In the genomic region with DNA sequence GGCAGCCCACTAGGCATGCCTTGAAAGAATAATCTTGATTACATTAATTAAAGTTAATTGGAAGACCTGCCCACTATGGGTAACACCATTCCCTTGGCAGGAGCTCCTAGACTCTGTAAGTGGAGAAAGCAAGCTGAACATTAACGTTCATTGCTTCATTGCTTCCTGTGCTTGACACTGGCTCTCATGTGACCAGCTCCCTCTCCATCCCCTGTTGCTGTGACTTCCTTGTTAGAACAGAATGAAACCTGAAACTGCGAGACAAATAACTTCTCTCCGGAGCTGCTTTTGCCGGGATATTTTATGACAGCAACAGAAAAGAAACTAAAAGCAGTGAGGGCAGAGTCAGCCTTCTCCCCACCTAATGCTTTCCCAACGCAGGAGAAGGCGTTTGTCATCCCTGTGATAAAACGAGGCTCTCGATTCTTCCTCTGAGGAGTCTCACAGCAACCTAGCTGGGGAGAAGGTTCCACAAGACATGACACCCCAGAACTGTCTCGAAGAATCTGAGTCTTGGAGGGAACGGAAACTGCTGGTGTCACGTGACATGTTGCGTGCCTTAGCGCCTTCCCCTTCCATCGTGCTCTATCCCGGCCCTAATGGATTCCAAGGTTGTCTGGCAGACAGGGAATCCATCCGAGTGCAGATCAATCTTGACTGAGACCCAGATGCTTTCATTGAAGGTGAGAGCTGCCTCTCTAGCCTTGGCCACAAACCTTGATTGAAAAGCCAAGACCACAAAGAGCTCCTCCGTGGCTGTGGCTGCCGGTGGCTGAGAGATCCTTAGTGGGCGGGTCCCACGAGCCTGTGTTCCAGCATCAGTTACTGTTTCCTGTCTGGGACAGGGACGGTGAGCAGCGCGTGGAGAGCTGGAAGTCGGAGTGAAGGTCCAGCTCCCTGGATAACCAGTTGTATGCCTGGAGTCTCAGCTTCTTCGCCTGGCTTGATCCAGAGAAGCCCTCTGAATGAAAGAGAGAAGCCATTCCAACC, we compare ENCODE assay signal across 12 mouse cellular contexts. TPM values are rescaled to one million over a fixed set of nuclear protein-coding genes. Genes with fewer than 3 reads are reported as not detected.
DNase-seq lines count a peak whose midpoint lies in the region; ATAC-seq and TF ChIP-seq lines count a peak whose summit lies in the region.
"Had no signal": no experiment of that assay in that cellular context is flagged by ENCODE, and none has a peak within 500 bp of the region (broad histone marks: within the 10 kb centered on the region; RNA-seq: fewer than 3 reads in every experiment).

No protein-coding gene starts in this region.

- WGBS in liver, adult 2 months: 85% methylated on average over 25 of the region's 25 CpGs
- 71% methylated on average over 25 of the region's 25 CpGs for WGBS in liver, embryonic 11.5 days
- 75% methylated on average over 25 of the region's 25 CpGs for WGBS in intestine, embryonic 15.5 days

- H3K4me3 ChIP-seq in liver, adult 2 months (ENCODE audit: insufficient read depth, low read depth, low read length): no peak overlapping the region; the same call in 1 of the 2 replicates
- no peak overlapping the region for H3K4me3 ChIP-seq in liver, embryonic 11.5 days (ENCODE audit: low read depth, low read length)
- no peak overlapping the region for H3K4me3 ChIP-seq in intestine, embryonic 15.5 days (replicated peaks)

- no peak for TF ChIP-seq POLR2A in liver, adult 2 months (IDR thresholded peaks at IDR 0.05; ENCODE audit: extremely low read depth, insufficient read depth, low read length)

- no peak for TF ChIP-seq CTCF in liver, adult 2 months (IDR thresholded peaks at IDR 0.05; ENCODE audit: low read depth, low read length)

- no peaks in the 10 kb centered on the region for H3K36me3 ChIP-seq in liver, adult 2 months (ENCODE audit: control insufficient read depth, insufficient read depth, low read length)
- peaks cover 6% of the 10 kb centered on the region; the same call in 1 of the 2 replicates for H3K36me3 ChIP-seq in liver, embryonic 11.5 days (ENCODE audit: control insufficient read depth, insufficient read depth, low read length)
- peaks cover under 1% of the 10 kb centered on the region; the same call in 1 of the 2 replicates for H3K36me3 ChIP-seq in intestine, embryonic 15.5 days

- no peaks in the 10 kb centered on the region for H3K9me3 ChIP-seq in liver, embryonic 11.5 days (ENCODE audit: control insufficient read depth, low read length)
- H3K9me3 ChIP-seq in intestine, embryonic 15.5 days: no peaks in the 10 kb centered on the region

- 0 out of 2 replicates have a peak, but pooled peaks cover 8% of the 10 kb centered on the region for H3K4me1 ChIP-seq in liver, adult 2 months (ENCODE audit: control insufficient read depth, insufficient read depth, low read length)
- H3K4me1 ChIP-seq in liver, embryonic 11.5 days (replicated peaks; ENCODE audit: control insufficient read depth, insufficient read depth, low read length): peaks cover 23% of the 10 kb centered on the region
- peaks cover 18% of the 10 kb centered on the region for H3K4me1 ChIP-seq in intestine, embryonic 15.5 days (replicated peaks)

- H3K79me2 ChIP-seq in liver, adult 2 months (ENCODE audit: control insufficient read depth, insufficient read depth, low read length): no peaks in the 10 kb centered on the region

- no peak for DNase-seq in liver, adult 2 months (ENCODE audit: extremely low read depth, low read depth, low spot score)
- DNase-seq in liver, embryonic 11.5 days (ENCODE audit: low spot score): no peak
- DNase-seq in R1 (ENCODE audit: low read depth, low spot score): peak; percentile 91
- DNase-seq in urinary bladder, postnatal 36 days (ENCODE audit: low spot score in 2 of 2): no peak
- no peak for DNase-seq in cerebellum, postnatal 25 days
- DNase-seq: adrenal gland, postnatal 14 days; cerebellum, adult 9-11 months; kidney, adult 9 months; lung, postnatal 10 days; thymus, adult 18-20 months had no signal

- ATAC-seq in liver, embryonic 11.5 days (replicated peaks; ENCODE audit: low FRiP score): no peak
- ATAC-seq in intestine, embryonic 15.5 days: no peak
- peak; percentile 42 for ATAC-seq in monocyte, adult 5-6 weeks (replicated peaks; ENCODE audit: insufficient number of reproducible peaks, low FRiP score, low TSS enrichment, poor library complexity, severe bottlenecking)

- H3K9ac ChIP-seq in liver, adult 2 months (ENCODE audit: low read depth, low read length): no peak overlapping the region
- no peak overlapping the region for H3K9ac ChIP-seq in liver, embryonic 11.5 days (ENCODE audit: low read depth, low read length)
- H3K9ac ChIP-seq in intestine, embryonic 15.5 days: no peak overlapping the region

- H3K27ac ChIP-seq in liver, adult 2 months (replicated peaks; ENCODE audit: insufficient read depth, low read depth, low read length): peak overlapping the region; percentile 36; the same call in 1 of the 2 replicates
- H3K27ac ChIP-seq in liver, embryonic 11.5 days (ENCODE audit: low read depth, low read length): no peak overlapping the region
- no peak overlapping the region for H3K27ac ChIP-seq in intestine, embryonic 15.5 days

- H3K4me2 ChIP-seq in liver, embryonic 11.5 days: no peak overlapping the region
- H3K4me2 ChIP-seq in intestine, embryonic 15.5 days (replicated peaks): 0 out of 2 replicates have a peak overlapping the region, but pooled peaks have one; percentile 4

- H3K27me3 ChIP-seq in liver, adult 2 months (ENCODE audit: control insufficient read depth, insufficient read depth, low read length): no peaks in the 10 kb centered on the region
- no peaks in the 10 kb centered on the region for H3K27me3 ChIP-seq in liver, embryonic 11.5 days (replicated peaks; ENCODE audit: control insufficient read depth, insufficient read depth, low read length)
- H3K27me3 ChIP-seq in intestine, embryonic 15.5 days (replicated peaks): no peaks in the 10 kb centered on the region

RNA-seq across cellular contexts. Expression of gene Cdt1, which starts 3.2 kb away (rescaled TPM):
- 1.0 and 3.0 TPM in 2 replicates for total RNA-seq in liver, adult 2 months (2014; rRNA removed)
- polyA plus RNA-seq in liver, adult 2 months (2012; rRNA removed): 2.5 and 2.9 TPM in 2 replicates
- polyA plus RNA-seq in liver, embryonic 11.5 days (2014; fragmentation: Nextera tagmentation; extraction: Ambion mirVana): 93.2 and 98.2 TPM in 2 replicates
- polyA plus RNA-seq in intestine, embryonic 15.5 days (2015; fragmentation: Nextera tagmentation; extraction: Ambion mirVana): 40.3 and 41.8 TPM in 2 replicates
- total RNA-seq in monocyte, adult 5-6 weeks (2017): 11.1 to 24.4 TPM (median 12.4 TPM) in 3 replicates

RNA-seq across cellular contexts. Expression of gene Aprt, which starts 12.1 kb away (rescaled TPM):
- total RNA-seq in liver, adult 2 months (2014; rRNA removed): 59.8 and 68.3 TPM in 2 replicates
- 80.5 and 105 TPM in 2 replicates for polyA plus RNA-seq in liver, adult 2 months (2012; rRNA removed)
- polyA plus RNA-seq in liver, embryonic 11.5 days (2014; fragmentation: Nextera tagmentation; extraction: Ambion mirVana): 400 and 425 TPM in 2 replicates
- 545 and 612 TPM in 2 replicates for polyA plus RNA-seq in intestine, embryonic 15.5 days (2015; fragmentation: Nextera tagmentation; extraction: Ambion mirVana)
- 30.5 to 53.3 TPM (median 49.7 TPM) in 3 replicates for total RNA-seq in monocyte, adult 5-6 weeks (2017)

RNA-seq across cellular contexts. Expression of gene Piezo1, which starts 13.5 kb away (rescaled TPM):
- 2.2 and 4.6 TPM in 2 replicates for total RNA-seq in liver, adult 2 months (2014; rRNA removed)
- 8.0 and 11.1 TPM in 2 replicates for polyA plus RNA-seq in liver, adult 2 months (2012; rRNA removed)
- polyA plus RNA-seq in liver, embryonic 11.5 days (2014; fragmentation: Nextera tagmentation; extraction: Ambion mirVana): 29.7 and 45.8 TPM in 2 replicates
- 10.8 and 12.2 TPM in 2 replicates for polyA plus RNA-seq in intestine, embryonic 15.5 days (2015; fragmentation: Nextera tagmentation; extraction: Ambion mirVana)
- 31.7 to 76.2 TPM (median 45.9 TPM) in 3 replicates for total RNA-seq in monocyte, adult 5-6 weeks (2017)

RNA-seq across cellular contexts. Expression of gene Galns, which starts 46.6 kb away (rescaled TPM):
- 4.1 and 4.4 TPM in 2 replicates for total RNA-seq in liver, adult 2 months (2014; rRNA removed)
- polyA plus RNA-seq in liver, adult 2 months (2012; rRNA removed): 4.4 and 6.6 TPM in 2 replicates
- polyA plus RNA-seq in liver, embryonic 11.5 days (2014; fragmentation: Nextera tagmentation; extraction: Ambion mirVana): 6.5 and 6.6 TPM in 2 replicates
- polyA plus RNA-seq in intestine, embryonic 15.5 days (2015; fragmentation: Nextera tagmentation; extraction: Ambion mirVana): 17.1 and 18.8 TPM in 2 replicates
- total RNA-seq in monocyte, adult 5-6 weeks (2017): 9.9 to 15.0 TPM (median 12.4 TPM) in 3 replicates

RNA-seq across cellular contexts. Expression of gene Trappc2l, which starts 46.8 kb away (rescaled TPM):
- total RNA-seq in liver, adult 2 months (2014; rRNA removed): 7.4 and 14.5 TPM in 2 replicates
- 74.7 and 101 TPM in 2 replicates for polyA plus RNA-seq in liver, adult 2 months (2012; rRNA removed)
- 40.3 and 44.6 TPM in 2 replicates for polyA plus RNA-seq in liver, embryonic 11.5 days (2014; fragmentation: Nextera tagmentation; extraction: Ambion mirVana)
- polyA plus RNA-seq in intestine, embryonic 15.5 days (2015; fragmentation: Nextera tagmentation; extraction: Ambion mirVana): 58.0 and 76.0 TPM in 2 replicates
- total RNA-seq in monocyte, adult 5-6 weeks (2017): 19.5 to 35.7 TPM (median 20.3 TPM) in 3 replicates

Comparison
In these comparisons a context has a peak if more than half of its experiments do, and no peak if none do; other contexts are left out.
1. RNA of gene Cdt1, which starts 3.2 kb away (polyA plus RNA-seq): 93.2 to 98.2 TPM in liver, embryonic 11.5 days and 40.3 to 41.8 TPM in intestine, embryonic 15.5 days; 2.5 to 2.9 TPM in liver, adult 2 months; every median in the first group is over 10 times any median in the second.